Mouse (Mus musculus): ENCODE results near the gene Appl2.

DNA sequence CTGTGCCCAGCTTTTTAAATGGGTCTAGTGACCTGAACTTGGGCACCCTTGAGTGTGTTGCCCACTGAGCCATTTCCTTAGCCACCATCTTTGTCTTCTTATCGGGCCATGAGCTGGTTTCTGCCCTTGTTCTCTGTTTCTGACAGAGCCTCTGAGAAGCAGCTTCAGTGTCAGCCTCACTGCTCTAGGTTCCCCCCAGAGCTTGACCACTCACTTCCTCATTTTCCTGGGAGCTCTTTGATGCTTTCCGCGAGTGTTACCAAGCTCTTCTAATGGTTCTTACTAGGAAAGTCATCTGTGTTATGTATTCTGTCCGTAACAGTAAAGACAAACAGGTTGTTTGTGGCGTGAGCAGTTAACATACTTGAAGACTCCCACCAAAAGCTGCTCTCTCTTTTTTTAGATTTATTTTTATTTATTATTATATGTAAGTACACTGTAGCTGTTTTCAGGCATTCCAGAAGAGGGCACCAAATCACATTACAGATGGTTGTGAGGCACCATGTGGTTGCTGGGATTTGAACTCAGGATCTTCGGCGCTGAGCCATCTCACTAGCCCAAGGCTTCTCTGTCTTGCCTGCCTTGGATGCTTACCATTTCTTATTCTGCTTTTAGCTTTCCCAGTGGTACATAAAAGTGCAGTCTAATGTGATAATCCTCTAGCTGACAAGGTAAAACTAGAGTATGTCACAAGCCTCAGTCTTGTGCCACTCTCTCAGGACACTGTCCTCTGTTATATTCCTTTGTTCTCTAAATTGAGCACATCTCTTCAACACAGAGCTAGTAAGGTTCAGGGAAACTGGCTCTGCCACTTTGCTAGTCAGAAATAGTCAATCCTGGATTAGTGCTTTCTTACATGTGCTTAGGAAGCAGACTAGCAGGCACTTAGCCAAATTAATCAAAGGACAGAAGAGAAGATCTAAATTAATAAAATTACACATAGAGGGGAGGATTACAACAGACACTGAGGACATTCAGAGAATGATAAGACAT is 82.8 kb downstream of the Appl2 start:
- TF ChIP-seq CTCF (IDR thresholded peaks at IDR 0.05) (peak; percentile 14; the same call in 1 of the 2 replicates), EP300 (IDR thresholded peaks at IDR 0.05) (no peak)
